Mouse (Mus musculus) kidney, postnatal 36 days (tissue): Measurements from ENCODE around the gene Asic2.

Experiments
- DNase-seq, 2 experiments: peaks; one replicate each; pipeline ENCODE4 v3.0.0; 2021 to 2022; ENCODE audit warnings: mixed read lengths in 2 of 2

The Asic2 gene

DNA sequence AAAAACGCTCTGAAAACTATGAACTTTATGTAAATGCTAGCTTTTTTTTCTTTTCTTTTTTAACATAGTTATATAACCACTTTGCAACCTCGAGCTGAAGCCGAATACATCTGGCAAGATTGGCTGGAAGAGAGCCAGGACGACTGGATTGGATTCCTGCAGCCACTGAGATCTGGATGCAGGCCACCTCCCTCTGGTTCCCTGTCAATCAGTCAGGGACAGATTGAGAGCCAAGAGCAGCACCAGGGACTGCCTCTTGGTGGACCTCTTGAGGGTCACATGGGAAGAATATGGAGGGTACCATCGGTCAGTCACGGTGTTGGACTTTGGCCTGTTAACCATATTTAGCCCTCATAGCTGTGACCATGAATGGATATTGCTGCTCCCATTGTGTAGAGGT is 994.3 kb downstream of the Asic2 start:
- peak; percentile 44 to 51 for DNase-seq

DNA sequence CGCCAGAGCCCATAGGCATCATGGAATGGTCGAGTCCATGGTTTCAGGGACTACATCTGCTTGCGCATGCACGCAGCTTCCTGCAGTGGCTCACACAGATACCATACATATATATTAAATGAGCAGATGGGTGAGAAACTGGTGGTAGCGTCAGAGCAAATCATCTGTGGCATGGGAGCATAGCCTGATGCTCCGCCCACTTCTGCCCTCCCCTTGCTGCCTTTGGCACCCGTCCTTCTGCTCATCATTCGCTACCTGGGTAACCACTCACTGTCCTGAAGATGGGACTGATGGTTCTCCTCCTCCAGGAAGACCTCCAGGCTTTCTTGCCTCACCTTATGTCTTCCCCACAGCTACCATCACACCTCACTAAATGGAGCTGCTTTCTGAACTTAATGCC is 995.0 kb downstream of the Asic2 start:
- no peak for DNase-seq

DNA sequence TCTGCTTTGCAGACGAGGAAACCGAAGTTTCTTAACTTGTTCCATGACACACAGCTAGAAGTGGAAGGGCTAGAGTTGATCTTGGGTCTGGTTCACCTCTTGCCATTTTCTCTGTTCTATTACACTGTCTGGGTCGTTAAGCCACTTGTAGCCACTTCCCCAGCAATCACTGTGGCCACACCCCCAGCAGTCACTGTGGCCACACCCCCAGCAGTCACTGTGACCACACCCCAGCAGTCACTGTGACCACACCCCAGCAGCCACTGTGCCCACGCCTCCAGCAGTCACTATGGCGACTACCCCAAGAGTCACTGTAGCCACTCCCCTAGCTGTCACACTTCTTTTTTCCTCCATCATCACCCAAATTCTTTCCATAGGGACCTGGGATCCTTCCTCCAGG is 1000.7 kb downstream of the Asic2 start:
- no peak for DNase-seq

DNA sequence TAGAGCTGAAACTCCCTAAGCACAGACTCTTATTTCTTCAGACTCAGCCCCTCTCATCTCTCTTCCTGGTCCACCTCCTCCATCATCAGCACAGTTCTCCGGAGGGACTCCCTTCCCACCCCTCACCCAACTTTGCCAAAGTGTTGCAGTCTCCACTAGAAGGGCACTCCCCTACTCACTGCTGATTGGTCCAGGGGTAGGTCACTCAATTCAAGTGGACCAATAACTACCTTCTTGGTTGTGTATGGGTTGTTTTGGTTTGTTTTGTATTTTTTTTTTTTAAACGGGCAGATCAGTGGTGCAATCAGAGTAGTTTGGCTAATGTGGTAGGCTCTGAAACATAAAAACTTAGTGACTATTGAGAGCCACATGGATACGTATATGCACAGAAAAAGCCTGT is 1002.2 kb downstream of the Asic2 start:
- DNase-seq = no peak

DNA sequence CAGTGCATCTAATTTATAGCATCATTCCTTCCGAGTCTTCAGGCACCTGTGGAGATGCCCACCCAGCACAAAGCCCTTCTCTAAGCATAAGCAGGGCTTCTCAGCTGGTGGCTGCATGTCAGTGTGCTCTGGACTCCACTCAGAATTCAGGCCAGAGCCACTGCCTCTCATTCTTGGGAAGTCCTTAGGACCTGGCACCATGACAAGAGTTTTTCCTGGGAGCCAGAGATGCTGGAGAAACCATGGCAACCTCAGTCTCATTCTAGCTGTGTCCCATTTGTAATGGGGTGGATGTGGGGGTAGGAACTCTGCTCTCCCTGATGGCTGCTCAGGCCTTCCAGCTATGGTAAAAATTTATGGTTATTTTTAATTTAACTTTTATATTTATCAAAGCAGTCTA is 1006.9 kb downstream of the Asic2 start:
- DNase-seq = no peak

DNA sequence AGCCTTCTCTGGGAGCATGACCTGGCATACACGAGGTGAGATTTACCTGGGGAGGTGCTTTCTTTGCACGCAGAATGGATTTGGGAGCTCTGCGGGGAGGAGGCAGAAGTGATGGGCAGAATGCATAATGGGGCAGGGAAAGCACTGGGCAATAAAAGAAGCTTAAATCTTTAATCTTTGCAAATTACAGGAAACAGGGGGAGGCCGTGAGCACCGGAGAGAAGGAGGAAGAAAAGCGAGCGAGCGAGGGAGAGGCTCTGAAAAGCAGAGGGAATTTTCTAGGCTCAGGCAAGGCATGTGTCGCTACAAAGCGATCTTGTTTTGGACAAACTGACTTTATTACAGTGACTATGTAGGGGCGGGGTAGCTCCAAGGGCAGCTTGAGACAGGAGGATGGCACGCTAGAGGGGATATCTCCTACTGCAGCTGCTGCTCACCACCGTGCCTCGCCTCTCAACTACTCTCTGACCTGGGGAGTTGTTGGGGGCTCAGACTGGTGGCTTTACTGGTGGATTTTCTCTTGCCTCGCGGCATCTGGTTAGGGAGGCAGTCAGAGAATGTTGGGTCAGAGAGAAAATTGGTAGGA is 1010.1 kb downstream of the Asic2 start:
- DNase-seq = no peak

DNA sequence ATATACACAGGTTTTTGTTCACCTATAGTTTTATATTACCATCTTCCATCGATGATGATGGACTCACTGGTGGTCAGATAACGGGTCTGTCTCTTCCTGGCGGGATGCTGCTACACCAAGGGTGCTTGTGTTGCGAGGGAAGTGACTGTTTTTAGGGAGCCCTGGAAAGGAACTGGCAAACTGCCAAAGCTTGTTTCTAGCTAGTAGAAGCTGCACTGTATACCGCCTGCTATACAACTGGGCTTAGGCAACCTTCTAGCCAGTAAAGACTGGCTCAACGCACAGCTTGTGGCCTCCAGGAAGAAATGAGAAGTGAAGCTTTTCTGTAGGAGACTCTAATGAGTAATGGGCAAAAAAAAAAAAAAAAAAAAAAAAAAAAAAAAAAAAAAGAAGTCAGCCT is 1012.3 kb downstream of the Asic2 start:
- DNase-seq = no peak

DNA sequence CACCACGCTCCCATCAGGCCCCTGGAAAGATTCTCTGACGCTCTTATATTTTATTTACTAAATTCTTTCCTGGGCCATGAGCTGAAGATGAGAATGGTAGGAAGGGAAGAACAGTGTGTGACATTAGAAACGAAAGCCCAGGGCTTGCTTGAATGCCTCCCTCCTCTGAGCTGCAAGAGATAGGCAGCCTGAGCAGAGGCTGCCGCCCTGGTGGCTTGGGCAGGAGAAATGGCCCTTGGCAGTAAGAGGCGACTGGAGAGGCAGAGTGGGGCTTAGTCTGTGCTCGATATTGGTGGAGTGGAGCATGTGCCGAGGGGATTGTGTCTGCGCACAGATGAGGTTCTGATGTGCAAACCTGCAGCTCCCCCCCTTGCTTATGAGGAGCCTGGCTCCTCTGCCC is 1014.1 kb downstream of the Asic2 start:
- no peak for DNase-seq

DNA sequence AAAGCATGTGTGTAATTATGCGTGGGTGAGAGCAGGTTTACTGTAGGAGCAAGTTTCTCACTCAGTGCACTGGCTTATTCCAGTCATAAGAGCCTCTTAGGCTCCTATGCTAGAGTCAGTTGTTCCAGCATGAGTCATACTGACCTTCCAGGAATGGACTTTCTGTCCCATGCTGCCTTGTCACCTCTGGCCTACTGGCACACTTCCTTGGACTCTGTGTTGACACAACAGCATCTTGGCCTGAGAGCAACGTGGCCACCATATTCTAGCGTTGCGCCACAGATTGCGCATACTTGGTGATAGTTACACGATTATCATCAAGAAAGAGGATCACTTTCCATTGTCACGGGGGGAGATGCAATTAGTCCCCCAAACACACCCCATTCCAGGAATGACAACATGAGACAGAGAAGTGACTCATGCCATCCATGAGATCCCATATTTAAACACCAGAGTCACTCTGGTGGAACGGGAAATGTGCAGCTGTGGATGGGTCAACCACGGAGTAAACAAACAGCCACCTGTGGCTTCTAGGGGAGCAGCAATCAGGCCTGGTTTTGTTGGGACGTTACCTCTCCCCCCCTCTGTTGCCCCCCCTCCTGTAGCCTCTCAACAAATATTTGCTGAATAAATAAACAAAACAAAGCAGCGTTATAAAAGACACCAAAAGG is 1019.1 kb downstream of the Asic2 start:
- DNase-seq = peak; percentile 10 to 29

DNA sequence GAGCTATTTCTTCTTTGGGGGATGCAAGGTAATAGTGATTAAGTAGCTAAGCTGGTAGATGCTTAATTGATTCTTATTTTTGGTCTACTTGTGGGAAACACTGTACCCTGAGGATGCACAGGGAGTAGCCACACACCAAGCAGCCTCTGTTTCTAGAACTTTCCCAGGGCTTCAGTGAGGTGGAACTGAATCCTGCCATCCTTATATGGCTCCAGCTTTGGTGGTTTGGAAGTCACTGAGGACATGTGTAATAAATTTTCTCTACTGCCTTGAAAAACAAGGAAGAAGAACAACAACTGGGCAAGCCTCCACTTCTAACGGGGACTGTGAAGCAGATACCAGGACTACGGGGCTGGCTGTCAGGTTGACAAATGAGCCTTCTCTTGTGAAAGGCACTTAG is 1020.2 kb downstream of the Asic2 start:
- peak in 1 of 2 experiments; percentile 11 for DNase-seq

DNA sequence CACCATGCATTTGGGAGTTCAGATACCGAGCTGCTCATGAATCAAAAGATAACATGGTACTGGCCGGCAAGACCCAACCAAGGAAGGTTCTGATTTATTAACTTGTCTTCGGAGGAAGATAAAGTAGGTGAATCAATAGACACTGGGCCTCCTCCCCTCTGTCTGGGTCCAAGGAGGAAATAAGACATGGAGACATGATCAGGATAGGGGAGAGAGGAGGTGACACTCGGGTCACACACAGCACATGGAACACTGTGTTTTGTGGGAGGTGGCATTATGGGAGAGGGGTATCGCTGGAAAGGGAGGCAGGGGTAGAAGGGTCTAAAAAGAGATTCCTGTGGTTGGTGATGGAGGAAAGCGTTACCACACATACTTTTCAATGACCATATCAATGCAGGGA is 1022.1 kb downstream of the Asic2 start:
- DNase-seq = no peak

DNA sequence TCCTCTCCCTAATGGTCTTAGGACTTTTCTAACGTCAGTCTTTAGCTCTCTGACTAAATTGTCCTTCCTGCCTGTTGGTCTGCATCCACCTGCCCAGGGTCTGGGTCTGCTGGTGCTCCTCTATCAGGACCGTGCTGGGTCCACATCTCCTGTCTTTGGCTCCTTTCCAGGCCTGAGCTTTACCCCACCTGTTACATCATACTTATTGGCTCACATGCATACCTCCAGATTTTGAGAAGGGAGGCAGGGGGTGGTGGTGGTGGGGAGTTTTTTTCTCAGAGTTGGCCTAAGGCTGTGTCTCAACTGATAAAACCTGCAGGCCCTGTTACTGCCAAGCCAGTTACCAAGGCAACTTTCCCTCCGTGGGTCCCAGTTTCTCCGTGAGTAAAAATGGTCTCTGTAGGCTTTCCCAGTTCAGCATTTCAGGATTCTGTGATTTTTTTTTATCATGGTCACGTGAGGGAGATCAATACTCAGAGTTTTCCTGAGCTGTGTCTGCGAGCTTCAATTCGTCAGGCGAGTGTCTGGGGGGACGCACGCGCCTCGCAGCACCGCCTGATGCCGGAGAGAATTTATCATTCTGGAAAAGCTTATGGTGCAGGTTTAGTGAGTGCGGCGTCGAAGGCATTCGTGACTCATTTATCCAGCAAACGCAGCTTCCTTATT is 1044.8 kb downstream of the Asic2 start:
- no peak for DNase-seq

DNA sequence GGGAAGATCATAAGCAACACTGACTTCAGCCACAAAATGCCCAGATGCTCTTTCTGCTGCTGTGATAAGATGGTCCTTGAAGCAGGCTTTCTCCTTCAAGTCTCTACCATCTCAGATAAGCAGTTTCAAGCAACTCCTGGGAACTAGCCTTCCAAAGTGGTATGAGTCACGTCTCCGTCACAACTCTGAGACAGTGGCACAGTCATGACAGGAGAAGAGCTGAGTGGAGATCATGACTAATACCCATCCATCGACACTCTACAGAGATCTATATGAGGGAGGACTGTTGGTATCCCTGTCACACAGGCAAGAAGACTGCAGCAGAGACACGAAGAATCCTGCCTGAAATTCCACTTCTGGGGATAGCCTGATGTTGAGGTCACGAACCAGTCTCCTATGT is 1049.9 kb downstream of the Asic2 start:
- no peak for DNase-seq

DNA sequence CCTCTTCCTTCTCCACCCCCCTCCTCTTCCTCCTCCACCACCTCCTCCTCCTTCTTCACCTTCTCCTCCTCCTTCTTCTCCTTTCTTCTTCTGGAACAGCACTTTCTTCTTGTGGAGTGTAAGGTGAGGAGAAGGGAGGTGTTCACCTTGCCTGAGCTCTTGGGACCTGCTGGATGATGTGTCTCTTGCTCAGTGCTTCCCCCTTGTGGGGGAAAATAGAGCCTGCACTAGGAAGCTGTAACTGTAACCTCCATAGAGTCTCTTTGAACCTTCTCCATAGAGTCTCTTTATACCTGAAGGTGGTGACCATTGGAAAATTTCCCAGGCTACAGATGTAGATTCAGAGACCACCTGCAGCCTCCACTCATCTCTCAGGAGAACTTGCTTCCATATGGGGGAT is 1050.6 kb downstream of the Asic2 start:
- peak in 1 of 2 experiments; percentile 34 for DNase-seq

DNA sequence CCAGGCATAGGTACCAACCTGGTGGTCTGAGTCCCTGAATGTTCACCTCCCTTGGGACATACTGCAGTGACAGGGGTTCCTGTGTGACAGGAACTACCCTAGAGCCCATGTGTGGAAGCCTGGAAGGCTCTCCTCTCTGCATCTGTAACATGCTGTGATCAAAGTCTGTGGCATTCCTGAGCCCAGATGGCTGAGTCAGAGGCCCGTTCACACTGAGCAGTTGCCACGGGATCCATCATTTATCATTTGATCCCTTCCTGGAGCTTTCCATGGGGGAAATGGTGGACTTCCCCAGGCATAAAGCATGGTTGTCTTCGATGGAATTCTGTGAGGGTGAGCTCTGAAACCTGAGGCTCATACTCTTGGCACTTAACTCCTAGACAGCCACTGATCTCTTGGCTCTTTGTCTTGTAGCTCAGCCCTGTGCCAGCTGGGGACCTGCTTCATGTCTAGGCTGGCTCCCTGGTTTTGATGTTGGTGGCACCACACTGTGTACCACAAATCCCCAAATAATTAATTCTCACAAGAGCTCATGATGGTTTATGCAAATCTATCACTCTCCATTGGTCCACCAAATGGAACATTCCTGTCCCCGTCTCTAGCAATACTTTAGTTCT is 1054.7 kb downstream of the Asic2 start:
- no peak for DNase-seq

DNA sequence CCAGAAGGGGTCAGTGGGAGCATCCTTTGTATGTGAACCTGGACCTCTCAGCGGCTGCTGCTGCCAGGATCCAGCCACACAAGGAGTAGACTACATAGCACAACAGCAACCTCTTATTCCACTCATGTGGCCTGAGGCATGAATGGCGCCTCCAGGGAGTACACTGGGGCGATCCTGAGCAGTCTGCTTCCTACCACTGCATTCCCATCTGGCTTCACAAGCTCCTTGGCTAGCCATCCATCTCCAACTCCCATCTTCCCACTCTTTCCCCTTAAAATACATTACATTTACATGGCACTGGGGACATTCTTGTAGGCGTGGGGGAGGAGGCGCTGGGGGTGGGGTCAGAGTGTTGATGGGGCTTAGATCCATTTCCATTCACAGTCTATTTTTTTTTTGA is 1055.5 kb downstream of the Asic2 start:
- DNase-seq = no peak

DNA sequence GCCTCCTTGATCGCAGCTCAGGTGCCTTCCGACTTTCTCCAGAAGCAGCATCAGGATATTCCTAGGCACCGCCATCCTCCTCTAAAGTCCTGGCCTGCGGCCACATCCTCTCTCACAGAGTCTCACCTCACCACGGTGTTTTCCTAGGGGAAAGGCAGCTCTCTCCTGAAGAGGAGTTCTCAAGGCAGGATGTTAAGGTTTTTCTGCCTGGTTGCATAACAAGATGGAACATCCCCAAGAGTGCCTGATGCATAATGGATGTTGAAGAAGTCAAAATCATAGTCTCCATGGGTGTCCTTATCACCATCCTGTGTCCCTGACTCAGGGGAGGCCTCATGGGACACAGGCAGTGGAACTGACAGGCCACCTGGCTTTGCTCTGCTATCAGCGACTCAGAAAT is 1060.4 kb downstream of the Asic2 start:
- DNase-seq = no peak

DNA sequence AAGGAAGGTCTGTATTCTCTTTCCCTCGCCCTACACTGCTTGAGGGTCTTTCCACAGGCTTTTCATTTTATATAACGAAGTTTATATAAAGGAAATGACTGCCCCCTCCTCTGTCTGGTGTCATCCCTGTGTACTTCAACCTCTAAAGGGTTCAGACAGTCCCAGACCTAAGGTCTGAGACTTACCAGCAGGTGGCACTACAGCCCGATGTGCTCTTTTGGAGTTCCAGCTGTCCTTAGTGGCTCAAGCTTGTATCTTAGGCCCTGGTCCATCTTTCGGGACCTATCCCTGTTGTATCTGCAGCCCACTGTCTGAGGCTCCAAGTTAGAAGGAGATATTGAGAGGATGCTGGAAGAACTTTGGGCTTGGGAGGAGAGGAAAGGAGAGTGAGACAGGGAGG is 1061.8 kb downstream of the Asic2 start:
- DNase-seq = peak; percentile 35 to 81

DNA sequence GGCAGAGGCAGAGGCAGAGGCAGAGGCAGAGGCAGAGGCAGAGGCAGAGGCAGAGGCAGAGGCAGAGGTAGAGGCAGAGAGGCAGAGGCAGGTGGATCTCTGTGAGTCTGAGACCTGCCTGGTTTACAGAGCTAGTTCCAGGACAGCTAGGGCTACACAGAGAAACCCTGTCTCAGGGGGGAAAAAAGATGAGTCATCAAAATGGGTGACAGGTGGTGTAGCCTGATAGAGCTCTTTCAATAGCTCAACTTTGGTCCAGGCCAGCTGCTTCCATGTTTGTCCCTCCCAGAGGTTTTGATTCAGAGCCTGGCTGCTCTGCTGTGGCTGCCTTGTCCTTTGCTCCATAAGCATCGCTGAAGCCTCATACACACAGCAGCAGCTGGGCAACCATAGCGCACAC is 1063.7 kb downstream of the Asic2 start:
- no peak for DNase-seq

DNA sequence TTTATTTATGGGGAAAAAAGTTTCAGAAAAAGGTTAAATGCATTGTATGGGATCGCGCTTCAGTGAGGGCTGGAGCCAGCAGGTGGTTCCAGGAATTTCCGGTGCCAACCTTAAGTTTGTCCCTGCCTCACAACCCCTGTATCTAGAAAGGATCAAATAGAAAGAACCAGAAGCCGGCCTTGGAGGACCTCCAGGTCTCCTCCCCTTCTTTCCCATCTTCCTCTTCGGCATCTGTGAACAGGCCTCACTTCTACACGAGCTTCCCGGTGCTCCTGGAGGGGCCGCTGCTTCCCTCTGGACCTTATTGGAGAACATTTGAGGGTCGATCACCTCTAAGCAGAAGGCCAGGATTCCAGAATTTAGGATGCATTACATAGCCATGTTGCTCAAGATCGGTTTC is 1064.8 kb downstream of the Asic2 start:
- no peak for DNase-seq

DNA sequence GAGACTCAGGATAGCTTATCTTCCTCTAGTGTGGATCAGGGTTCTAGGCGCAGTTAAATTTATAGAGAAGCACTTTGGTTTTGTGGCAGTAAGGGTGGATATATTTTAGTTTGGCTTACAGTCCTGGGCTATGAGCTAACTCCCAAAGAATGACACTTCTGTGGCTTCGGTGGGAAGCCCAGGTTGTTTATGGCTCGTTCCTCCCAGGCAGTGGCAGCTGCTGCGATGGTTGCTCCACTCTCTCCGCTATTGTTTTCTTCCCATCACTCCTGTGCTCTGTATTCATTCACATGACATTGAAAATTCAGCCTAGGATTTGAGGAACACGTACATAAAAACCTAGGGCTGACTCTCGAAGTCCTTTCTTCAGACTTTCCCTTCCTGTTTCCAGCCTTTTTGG is 1065.6 kb downstream of the Asic2 start:
- DNase-seq = no peak

DNA sequence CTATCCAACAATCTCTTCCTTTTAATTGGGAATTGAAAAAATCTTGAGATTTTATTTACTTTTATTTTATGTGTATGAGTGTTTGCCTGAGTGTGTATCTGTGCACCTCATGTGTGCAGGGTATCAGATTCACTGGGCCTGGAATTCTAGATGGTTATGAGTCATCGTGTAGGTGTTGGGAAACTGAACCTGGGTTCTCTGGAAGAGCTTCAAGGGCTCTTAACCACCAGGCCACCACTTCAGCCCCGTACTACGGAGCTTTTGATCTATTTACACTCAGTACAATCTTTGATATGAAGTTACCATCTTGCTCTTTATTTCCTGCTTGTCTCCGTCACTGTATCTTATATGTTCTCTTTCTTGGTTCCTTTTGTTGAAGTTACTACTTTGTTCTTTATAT is 1067.7 kb downstream of the Asic2 start:
- no peak for DNase-seq

DNA sequence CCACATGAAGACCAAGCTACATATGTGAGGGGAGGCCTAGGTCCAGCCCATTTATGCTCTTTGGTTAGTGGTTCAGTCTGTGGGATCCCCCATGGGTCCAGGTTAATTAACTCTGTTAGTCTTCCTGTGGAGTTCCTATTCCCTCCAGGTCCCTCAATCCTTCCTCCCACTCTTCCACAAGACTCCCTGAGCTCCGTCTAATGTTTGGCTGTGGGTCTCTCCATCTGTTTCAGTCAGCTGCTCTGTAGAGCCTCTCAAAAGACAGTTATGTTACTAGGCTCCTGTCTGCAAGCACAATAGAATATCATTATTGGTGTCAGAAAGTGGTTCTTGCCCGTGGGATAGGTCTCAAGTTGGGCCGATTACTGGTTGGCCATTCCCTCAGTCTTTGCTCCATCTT is 1072.4 kb downstream of the Asic2 start:
- DNase-seq = no peak
